Mouse (Mus musculus): ENCODE data around the gene Dok5.
A peak's percentile ranks its signal among the peaks of the same experiment; 100 is the strongest.

GRCm38 (mm10) chr2:170873382-170873781 lies 141.8 kb downstream of the Dok5 start:
- no peak for TF ChIP-seq POLR2A (IDR thresholded peaks at IDR 0.05; ENCODE audit: low read depth, low read length)
- peak; percentile 34; the same call in 1 of the 2 replicates for TF ChIP-seq CTCF (IDR thresholded peaks at IDR 0.05; ENCODE audit: extremely low read depth, insufficient read depth, insufficient read length, insufficient replicate concordance)
